Mouse (Mus musculus): Measurements from ENCODE around the gene Esyt3.
A peak's percentile ranks its signal among the peaks of the same experiment; 100 is the strongest.

Esyt3 gene

GRCm38 (mm10) chr9:99357921-99358692, at the start of gene Esyt3:
Esyt3 (minus strand) TSS chr9:99358557.
- peak; percentile 70 to 72 for DNase-seq (ENCODE audit: low spot score in 2 of 2)

GRCm38 (mm10) chr9:99401288-99401974, 43.1 kb upstream of the Esyt3 start:
- no peak for DNase-seq (ENCODE audit: low spot score in 2 of 2)

DNA sequence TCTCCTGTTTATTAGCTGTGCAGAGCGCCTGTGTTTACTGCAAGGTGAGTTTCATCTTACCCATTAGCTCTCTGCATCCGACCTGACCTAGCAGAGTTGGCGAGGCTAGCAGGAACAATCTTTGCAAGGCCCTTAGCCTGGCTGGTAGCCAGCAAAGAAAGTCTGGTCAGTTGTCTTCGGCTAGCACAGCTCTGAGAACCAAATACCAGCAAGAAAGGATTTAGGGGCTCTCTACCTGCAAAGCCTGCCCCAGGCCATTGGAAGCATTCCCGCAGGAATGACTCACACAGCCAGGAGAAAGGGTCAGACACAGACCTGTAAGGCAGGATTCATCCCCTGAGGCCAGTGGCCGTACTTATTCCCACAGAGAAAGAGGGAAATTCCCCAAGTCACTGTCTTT, 42.4 kb upstream of the Esyt3 start:
- no peak for DNase-seq (ENCODE audit: low spot score in 2 of 2)

DNA sequence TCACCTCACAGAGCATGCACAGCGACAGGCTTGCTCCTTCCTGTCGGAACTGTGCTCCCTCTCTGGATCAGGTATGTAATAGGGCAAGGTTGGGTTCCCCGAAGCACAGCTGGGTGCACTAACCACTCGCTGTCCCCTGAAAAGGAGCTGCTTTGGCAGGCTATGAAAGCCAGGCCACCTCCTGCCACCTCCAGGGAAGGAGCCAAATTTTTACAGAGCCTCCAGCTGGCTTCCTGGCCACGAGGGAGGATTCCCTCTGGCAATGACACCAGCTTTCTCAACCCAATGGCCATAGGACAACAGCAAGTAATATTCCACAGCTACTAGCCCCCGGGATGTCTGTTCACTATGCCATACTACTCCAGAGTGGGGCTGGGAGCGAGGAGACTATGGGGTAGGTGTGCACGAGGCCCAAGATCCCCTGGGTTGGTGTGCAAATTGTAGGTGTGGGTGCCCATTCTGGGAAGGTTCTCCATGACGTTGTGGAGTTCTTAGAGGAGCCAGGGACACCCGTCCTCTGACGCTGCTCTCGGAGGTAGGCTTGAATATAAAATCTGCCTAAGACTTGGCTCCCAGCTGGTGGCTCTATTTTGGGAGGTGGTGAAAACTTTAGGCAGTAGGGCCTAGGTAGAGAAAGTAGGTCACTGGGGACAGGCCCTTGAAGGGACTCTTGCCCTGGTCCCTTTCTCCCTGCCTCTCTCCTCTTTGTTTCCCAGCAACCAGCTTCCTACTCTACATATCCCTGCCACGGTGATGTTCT, 38.9 kb upstream of the Esyt3 start:
- DNase-seq (ENCODE audit: low spot score in 2 of 2): no peak

GRCm38 (mm10) chr9:99394366-99394765, 36.0 kb upstream of the Esyt3 start:
- DNase-seq (ENCODE audit: low spot score in 2 of 2): no peak

DNA sequence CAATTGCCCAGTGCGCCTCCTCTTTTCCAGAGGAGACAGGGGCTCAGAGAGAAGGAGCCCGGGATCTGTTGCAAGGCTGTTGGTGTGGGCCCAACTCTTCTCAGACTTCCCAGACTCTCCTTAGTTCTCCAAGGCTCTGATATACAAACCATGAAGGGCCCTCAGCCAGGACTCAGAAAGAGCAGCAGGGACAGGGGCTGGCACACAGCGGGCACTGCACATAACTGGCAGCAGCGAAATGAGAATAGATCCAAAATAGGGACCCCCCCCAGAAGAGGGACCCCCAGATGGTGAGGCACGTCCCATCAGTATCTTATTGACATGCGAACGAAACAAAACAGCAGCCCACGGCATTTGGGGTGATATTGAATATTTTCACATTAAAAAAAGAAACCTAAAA, 34.8 kb upstream of the Esyt3 start:
- DNase-seq (ENCODE audit: low spot score in 2 of 2): no peak

GRCm38 (mm10) chr9:99391557-99391956, 33.2 kb upstream of the Esyt3 start:
- DNase-seq (ENCODE audit: low spot score in 2 of 2): no peak

DNA sequence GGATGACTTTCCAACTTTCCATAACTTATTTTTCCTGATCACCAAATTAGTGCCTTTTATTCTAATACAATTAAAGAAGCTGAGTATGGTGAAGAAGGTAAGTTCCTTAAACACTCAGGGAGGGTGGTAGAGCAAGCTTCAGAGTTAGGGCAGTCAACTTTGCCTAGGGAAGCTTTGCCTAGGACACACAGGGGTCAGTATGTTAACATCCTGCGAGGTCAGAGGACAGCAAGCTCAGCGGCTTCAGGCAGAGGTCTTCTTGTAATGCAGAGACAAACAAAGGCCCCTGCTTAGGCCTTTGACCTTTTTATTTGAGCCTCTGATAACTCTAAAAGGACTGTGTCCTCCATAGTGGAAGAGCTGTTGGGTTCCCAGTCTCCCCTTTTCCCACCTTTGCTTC, 32.4 kb upstream of the Esyt3 start:
- no peak for DNase-seq (ENCODE audit: low spot score in 2 of 2)

- no peak for DNase-seq (ENCODE audit: low spot score in 2 of 2)
Measured at GRCm38 (mm10) chr9:99390201-99390600, 31.8 kb upstream of the Esyt3 start.

GRCm38 (mm10) chr9:99389506-99389905, 31.1 kb upstream of the Esyt3 start:
- DNase-seq (ENCODE audit: low spot score in 2 of 2): no peak

DNA sequence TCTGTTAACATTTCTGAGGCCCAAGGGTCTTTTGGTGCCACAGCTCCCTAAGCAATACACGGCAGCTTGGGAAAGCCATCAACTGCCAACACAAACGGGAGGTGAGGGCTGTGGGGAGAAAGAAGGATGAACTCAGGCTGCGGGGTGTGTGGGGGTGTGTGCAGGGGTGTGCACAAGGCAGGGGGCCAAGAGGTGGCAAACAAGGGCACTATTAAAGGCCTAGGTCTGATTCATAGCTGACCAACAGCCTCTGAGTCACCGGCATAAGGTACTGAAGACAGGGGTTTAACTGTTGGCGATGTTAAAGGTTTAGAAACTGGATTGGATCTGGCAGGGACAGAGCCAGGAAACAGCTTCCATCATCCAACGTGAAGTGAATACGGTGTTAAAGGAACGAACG, 30.5 kb upstream of the Esyt3 start:
- peak in 1 of 2 experiments; percentile 29 for DNase-seq (ENCODE audit: low spot score in 2 of 2)

- no peak for DNase-seq (ENCODE audit: low spot score in 2 of 2)
Measured at GRCm38 (mm10) chr9:99388078-99388477, 29.7 kb upstream of the Esyt3 start.

DNA sequence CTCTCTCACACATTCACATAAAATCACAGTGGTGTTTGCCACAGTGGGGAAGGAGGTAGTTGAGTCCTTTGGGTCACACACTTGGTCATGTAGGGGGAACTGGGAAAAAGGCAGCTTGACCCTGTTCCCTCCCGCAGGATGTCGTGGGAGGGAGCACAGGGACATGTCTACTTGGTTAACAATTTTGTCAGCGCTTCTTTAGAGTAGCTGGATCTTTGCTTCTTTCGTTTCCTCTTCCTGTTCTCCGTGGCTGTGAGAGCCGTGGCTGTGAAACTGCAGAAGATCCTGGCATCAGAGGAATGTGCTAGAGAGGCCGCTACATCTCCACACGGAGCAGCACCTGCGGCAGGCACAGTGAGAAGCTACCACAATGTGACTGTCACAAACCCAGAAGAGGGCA, 24.2 kb upstream of the Esyt3 start:
- no peak for DNase-seq (ENCODE audit: low spot score in 2 of 2)

DNA sequence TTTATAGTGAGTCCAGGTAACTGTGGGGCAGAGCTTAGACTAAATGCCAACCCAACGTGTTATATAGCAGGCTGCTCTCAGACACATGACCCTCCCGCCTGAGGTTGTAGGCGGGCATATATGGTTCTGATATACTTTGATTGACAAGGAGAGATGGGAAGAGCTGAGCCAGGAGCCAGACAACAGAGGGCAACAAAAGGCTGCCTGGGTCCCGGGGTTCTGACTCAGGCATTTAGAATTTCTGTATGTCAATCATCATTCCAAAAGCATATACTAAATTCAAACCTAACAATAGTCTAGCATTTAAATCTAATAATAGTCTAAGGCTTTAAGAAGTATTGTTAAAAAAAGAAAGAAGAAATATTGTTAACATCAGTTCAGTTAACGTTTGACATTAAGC, 20.8 kb upstream of the Esyt3 start:
- no peak for DNase-seq (ENCODE audit: low spot score in 2 of 2)

- peak; percentile 39 to 58 for DNase-seq (ENCODE audit: low spot score in 2 of 2)
Measured at GRCm38 (mm10) chr9:99376591-99377418, 18.4 kb upstream of the Esyt3 start.

GRCm38 (mm10) chr9:99368431-99368830, 10.1 kb upstream of the Esyt3 start:
- no peak for DNase-seq (ENCODE audit: low spot score in 2 of 2)

- no peak for DNase-seq (ENCODE audit: low spot score in 2 of 2)
Measured at GRCm38 (mm10) chr9:99365906-99366305, 7.5 kb upstream of the Esyt3 start.

GRCm38 (mm10) chr9:99363076-99363475, 4.7 kb upstream of the Esyt3 start:
- no peak for DNase-seq (ENCODE audit: low spot score in 2 of 2)

GRCm38 (mm10) chr9:99361946-99362345, 3.6 kb upstream of the Esyt3 start:
- no peak for DNase-seq (ENCODE audit: low spot score in 2 of 2)

GRCm38 (mm10) chr9:99359012-99359411, 655 bp upstream of the Esyt3 start:
- no peak for DNase-seq (ENCODE audit: low spot score in 2 of 2)

GRCm38 (mm10) chr9:99357561-99357920, 816 bp downstream of the Esyt3 start:
- DNase-seq (ENCODE audit: low spot score in 2 of 2): no peak

- DNase-seq (ENCODE audit: low spot score in 2 of 2): no peak
Measured at GRCm38 (mm10) chr9:99355971-99356370, 2.4 kb downstream of the Esyt3 start.

Data from urinary bladder, adult 18-20 months (tissue).